Mouse (Mus musculus): ENCODE measurements around the gene Mecom.

The Mecom gene

GRCm38 (mm10) chr3:29968433-29968949, 579.3 kb downstream of the Mecom start:
- DNase-seq (ENCODE audit: low read depth, low spot score) = no peak

GRCm38 (mm10) chr3:29963953-29964352, 583.9 kb downstream of the Mecom start:
- DNase-seq (ENCODE audit: low read depth, low spot score) = no peak

- no peak for DNase-seq (ENCODE audit: low read depth, low spot score)
These were observed 584.4 kb downstream of the Mecom start for GRCm38 (mm10) chr3:29963447-29963846.

GRCm38 (mm10) chr3:29959051-29959450, 588.8 kb downstream of the Mecom start:
- no peak for DNase-seq (ENCODE audit: low read depth, low spot score)

GRCm38 (mm10) chr3:29957365-29958236, 590.2 kb downstream of the Mecom start:
- DNase-seq (ENCODE audit: low read depth, low spot score) = no peak

- DNase-seq (ENCODE audit: low read depth, low spot score) = no peak
These were observed 594.5 kb downstream of the Mecom start for GRCm38 (mm10) chr3:29953269-29953668.

- no peak for DNase-seq (ENCODE audit: low read depth, low spot score)
These were observed 597.0 kb downstream of the Mecom start for GRCm38 (mm10) chr3:29950853-29951252.

- DNase-seq (ENCODE audit: low read depth, low spot score) = no peak
These were observed 644.1 kb downstream of the Mecom start for GRCm38 (mm10) chr3:29903596-29904308.
